Mouse (Mus musculus): ENCODE measurements around the gene Hs6st2.

- TF ChIP-seq MAX (IDR thresholded peaks at IDR 0.05) (no peak), CTCF (IDR thresholded peaks at IDR 0.05; ENCODE audit: control insufficient read depth, insufficient read depth, insufficient read length) (no peak), USF1 (IDR thresholded peaks at IDR 0.05; ENCODE audit: low read depth) (no peak), MYOD1 (IDR thresholded peaks at IDR 0.05; ENCODE audit: control insufficient read depth, insufficient read length, low read depth) (no peak), MYOG (IDR thresholded peaks at IDR 0.05; ENCODE audit: control insufficient read depth, extremely low read depth, insufficient read length) (no peak)
Observed at GRCm38 (mm10) chrX:51606231-51606863, 75.3 kb downstream of the Hs6st2 start.

Data from C2C12 (cell line).